Mouse (Mus musculus) brain, embryonic 14.5 days (tissue): Measurements from ENCODE around the gene Pdss2. TPM values are rescaled to one million over a fixed set of nuclear protein-coding genes. Genes with fewer than 3 reads are reported as not detected.

ENCODE experiments used
- DNase-seq: peaks from one replicate; pipeline ENCODE4 v3.0.0-alpha.2; 2011; ENCODE audit warnings: low read depth
- CTCF ChIP-seq: fragments of 200-500 bp; IDR thresholded peaks from 2 replicates; pipeline ENCODE4 v1.5.1; 2012; ENCODE audit warnings: inconsistent platforms, mild to moderate bottlenecking, moderate library complexity, borderline replicate concordance; ENCODE audit not compliant: insufficient read depth, insufficient read length; ENCODE audit errors: extremely low read depth
- POLR2A ChIP-seq: fragments of 200-500 bp; IDR thresholded peaks from 2 replicates; pipeline ENCODE4 v1.6.1; 2012; ENCODE audit warnings: mild to moderate bottlenecking, inconsistent platforms, borderline replicate concordance; ENCODE audit not compliant: poor library complexity, insufficient read depth, insufficient read length, severe bottlenecking; ENCODE audit errors: extremely low read depth
- polyA plus RNA-seq: library from polyadenylated mRNA; depleted of rRNA; stranded (reverse); fragments of >200 nt; gene quantifications from 2 replicates; pipeline ENCODE4 v1.2.3, GENCODE M21; 2012

Gene Pdss2
- polyA plus RNA-seq, 1 experiment, result 12.6 TPM

DNA sequence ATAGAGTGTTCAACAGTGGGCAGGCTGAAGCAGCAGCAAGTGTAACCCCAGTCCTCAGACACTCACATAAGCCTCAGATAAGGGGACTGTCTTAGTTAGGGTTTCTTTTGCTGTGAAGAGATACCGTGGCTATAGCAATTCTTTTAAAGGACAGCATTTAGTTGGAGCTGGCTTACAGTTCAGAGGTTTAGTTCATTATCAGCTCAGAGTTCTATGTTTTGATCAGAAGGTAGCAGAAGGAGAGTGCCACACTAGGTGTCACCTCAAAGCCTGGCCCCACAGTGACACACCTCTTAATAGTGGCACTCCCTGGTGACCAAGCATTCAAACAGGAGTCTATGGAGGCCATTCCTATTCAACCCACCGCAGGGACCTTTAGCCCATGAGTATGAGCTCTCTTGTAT lies 70.0 kb downstream of the Pdss2 start:
- DNase-seq, result no peak

DNA sequence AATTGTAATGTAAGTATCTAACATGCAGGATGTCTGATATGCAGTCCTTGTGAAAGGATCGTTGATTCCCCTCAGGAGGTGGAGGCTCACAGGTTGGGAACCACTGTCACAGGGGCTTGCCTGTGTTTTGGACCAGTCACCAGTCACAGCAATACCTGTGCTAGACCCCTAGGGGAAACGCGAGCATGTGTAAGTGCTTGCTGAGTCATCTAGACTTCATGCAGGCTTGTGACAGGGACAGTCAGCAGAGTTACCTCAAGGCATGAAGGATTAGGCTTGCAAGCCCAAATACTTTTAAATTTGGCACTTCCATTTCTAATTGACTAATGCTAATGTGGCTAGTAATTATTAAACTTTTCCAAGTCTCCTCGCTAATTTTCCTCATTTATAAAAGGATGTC lies 71.2 kb downstream of the Pdss2 start:
- TF ChIP-seq CTCF (peak; percentile 19; the same call in 1 of the 2 replicates), POLR2A (no peak)
- DNase-seq, result no peak

More for the DNA sequence above, 70.0 kb downstream of the Pdss2 start:
- TF ChIP-seq POLR2A (no peak), CTCF (no peak)

DNA sequence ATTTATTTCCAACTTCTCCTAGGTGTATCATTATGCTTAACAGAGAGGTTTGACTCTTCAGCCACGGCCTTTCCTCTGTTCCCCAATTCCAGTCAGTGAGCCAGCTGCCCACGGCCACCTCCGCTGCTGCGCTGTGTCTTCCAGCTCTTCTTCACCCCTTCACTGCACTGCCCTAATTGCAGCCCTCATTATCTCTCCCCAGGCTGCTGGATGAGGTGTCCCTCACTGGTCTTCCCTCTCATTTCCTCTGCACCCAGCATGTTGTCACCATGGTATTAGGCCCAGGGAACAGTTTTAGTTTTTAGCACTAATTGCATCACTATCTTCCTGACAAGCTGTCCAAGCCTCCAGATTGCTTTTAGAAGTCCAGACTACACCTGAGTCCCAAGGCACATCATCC lies 73.0 kb downstream of the Pdss2 start:
- TF ChIP-seq POLR2A (no peak), CTCF (no peak)
- peak; percentile 63 for DNase-seq

- peak; percentile 52 for DNase-seq
- TF ChIP-seq POLR2A, result no peak
- TF ChIP-seq CTCF, result no peak
Observed at GRCm38 (mm10) chr10:43308105-43308810, 87.0 kb downstream of the Pdss2 start.

GRCm38 (mm10) chr10:43310781-43311392 lies 89.6 kb downstream of the Pdss2 start:
- peak; percentile 79 for DNase-seq
- TF ChIP-seq CTCF (no peak), POLR2A (no peak)

- peak; percentile 93 for DNase-seq
- TF ChIP-seq POLR2A (no peak), CTCF (no peak)
Observed at GRCm38 (mm10) chr10:43312211-43312610, 90.9 kb downstream of the Pdss2 start.

GRCm38 (mm10) chr10:43312658-43313417 lies 91.6 kb downstream of the Pdss2 start:
- no peak for TF ChIP-seq CTCF
- no peak for TF ChIP-seq POLR2A
- no peak for DNase-seq

- no peak for DNase-seq
- TF ChIP-seq CTCF (peak; percentile 8; the same call in 1 of the 2 replicates), POLR2A (no peak)
Observed at GRCm38 (mm10) chr10:43315228-43315627, 93.9 kb downstream of the Pdss2 start.

DNA sequence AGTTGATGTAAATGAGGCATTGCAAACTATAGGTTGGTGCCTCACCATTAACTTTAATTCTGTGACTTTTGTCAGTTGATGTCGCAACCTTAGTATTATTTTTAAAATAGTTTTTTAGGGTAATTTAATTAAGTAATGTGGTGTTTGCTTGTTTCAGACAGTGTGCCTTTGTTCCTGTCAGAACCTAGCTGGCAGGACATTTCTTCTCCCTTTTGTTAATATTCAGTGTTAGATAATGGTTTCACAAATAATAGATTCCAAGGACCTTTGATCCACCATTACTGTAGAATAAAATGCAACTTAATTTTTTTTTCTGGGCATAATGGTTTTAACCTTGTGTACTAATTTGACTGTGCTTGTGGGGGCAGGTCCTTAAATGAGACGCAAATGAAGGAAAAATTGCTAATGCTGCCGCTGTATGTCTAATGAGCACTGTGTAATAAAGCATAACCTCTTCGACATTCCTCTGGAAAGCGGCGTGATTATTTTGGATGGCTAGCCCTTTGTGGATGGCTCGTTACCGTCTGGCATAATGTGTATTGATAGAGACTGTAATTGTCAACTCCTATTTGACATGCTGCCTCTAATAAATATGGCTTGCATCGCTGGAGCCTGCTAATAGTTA lies 96.2 kb downstream of the Pdss2 start:
- peak; percentile 86 for DNase-seq

GRCm38 (mm10) chr10:43321019-43321418 lies 99.7 kb downstream of the Pdss2 start:
- no peak for DNase-seq
- TF ChIP-seq CTCF, result no peak
- no peak for TF ChIP-seq POLR2A

More for the DNA sequence above, 96.2 kb downstream of the Pdss2 start:
- no peak for TF ChIP-seq CTCF
- TF ChIP-seq POLR2A, result no peak

DNA sequence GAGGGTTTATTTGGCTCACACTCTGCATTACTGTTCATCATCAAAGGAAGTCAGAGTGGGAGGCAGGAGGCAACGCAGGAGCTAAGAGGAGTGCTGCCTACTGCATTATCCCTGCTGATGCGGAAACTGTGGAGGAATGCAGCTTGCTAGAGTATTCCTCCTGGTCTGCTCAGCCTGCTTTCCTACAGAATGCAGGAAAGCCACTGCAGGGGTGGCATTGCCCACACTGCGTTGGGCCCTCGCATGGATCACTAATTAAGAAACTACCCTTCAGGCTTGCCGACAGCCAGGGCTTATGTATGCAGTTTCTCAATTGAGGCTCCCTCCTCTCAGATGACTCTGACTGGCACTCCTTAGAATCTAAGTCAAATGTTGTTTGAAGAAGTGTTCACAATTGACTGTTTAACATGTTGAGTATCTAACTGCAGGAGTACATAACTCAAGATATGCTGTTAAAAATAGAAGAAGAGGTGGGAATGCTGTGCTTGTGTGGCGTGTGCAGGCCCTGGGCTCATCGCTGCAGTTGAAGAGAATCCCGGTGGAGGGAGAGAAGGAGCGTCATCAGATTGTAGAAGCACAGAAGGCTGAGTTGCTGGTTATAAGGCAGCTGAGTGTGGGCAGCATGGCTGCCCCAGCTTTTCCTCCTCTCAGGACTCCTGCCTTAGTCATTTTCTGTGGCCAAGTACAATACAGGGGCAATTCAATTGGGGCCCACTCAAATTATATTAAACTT lies 101.3 kb downstream of the Pdss2 start:
- peak; percentile 44 for DNase-seq
- no peak for TF ChIP-seq POLR2A
- TF ChIP-seq CTCF, result no peak

DNA sequence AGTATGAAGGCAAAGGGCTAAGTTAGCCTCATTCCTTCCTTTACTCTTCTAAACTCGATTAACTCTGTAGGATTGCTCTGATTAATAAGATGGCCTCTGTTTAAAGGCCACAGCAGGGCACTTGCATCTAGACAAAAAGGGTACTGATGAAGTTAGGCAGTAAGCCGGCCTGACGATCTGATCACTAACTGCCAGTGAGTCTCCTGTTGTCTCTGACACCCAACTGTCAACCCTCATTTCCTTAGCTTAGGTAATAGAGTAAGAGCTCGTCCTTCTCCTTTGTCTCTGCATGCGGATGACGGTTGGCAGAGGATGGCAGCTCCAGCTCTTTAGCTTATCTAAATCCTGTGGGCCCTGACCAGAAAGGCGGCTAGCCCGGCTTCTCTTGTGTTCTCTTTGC lies 102.1 kb downstream of the Pdss2 start:
- TF ChIP-seq CTCF, result no peak
- TF ChIP-seq POLR2A, result no peak
- DNase-seq, result no peak
